Mouse (Mus musculus) embryo, embryonic 10.5 days (tissue): ENCODE measurements around the gene Cmtm2a.
"Not testable (repeated sequence)": the region's sequence is repeated elsewhere in the genome, so short reads cannot be mapped to it uniquely, and the experiment has no call there.

Experiments used
- DNase-seq: peaks from one replicate; pipeline ENCODE4 v3.0.0-alpha.2; 2015; ENCODE audit warnings: low spot score

Gene Cmtm2a

DNA sequence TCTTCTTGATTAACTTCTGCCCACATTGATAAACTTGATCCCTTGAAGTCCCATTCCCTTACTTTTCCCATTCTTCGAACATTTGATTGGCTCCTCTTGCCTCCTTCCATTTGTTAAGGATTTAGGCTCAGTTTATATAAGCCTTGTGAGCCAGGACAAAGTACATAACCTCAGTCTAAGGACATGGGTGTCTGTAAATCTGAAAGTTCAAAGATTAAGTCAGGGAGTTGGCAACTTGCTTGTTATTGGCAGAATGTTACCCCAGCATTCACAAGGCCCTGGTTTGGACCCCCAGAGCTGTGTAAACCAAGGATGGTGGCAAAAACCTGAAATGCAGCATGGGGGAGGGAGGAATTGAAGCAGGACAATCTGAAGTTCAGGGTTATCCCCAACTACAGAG is 1.4 kb upstream of the Cmtm2a start:
- DNase-seq, result no peak

DNA sequence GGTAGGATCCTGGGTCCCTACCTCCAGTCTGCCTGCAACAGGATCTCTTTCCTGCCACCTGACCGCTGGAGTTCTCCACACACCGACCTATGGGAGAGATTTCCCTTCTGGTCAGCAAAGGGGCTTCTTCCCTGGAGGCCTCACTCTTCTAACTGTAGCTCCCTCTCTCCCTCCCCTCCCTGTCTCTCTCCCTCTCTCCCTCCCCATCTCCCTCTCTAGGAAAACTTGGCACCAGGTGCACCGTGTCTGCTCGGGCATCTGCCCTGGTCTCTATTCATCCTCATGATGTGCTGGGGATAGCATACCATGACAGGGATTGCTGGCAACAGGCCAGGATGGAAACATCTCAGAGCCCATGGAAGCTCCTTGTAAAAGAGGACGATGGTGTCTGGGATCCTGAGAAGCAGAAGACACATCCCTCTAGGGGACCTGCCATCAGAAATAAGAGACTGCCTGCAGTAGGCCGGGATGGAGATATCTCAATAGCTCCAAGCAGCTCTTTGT is 24.0 kb downstream of the Cmtm2a start:
- DNase-seq, result no peak

DNA sequence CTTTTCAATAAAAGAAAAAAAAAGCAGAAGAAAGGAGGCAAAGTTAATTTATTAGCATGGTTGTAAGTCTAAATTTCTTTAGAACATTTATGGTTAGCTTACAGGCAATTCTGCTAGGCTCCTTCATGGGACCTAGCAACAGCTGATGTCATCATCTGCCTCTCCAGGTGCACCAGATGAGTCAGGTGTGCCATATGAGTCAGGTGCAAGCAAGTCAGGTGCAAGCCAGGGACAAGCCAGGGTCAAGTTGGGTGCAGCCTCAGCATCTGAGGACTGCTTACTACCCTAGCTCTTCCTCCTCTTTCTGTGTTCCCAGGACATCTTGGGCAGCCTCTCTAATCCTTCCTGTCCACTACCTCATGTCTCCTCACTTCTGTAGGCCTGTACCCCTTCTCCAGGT is 24.6 kb downstream of the Cmtm2a start:
- no peak for DNase-seq

- DNase-seq, result not testable (repeated sequence)
These were observed 28.6 kb downstream of the Cmtm2a start for GRCm38 (mm10) chr8:104264271-104264935.

DNA sequence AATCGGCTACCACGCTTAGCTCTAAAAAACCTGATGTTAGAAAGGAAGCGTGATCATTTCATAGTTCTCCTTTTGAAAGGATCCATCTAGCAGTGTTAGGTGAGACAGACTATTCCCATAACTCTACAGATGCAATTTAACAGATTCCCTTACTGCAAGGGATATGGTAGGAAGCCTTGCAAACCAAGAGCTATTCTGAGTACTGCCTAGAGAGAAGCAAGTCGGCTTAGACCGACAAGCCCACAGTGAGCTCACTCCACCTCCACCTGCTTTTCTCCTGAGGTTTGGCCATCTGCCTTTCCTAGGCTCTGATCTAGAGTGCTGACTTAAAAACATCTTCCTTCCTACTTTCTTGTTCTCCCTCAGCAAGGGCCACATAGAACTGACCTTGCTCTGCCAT is 31.2 kb downstream of the Cmtm2a start:
- DNase-seq, result not testable (repeated sequence)

DNA sequence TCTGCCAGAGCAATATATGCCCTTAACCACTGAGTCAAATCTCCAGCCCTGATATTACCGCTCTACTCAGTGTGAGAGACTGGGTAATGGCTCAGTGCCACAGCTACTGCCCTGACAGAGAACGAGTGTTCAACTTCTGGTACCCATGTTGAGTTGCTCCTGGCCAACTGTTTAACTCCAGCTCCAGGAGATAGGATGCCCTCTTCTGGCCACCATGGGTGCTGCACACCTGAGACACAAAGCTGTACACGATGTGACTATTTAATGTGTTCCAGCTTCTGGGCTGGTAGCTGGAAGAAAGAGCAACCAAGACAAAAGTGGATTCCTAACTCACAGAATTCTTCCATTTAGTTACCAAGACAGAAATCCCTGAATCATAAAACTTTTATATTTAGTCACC is 40.0 kb downstream of the Cmtm2a start:
- DNase-seq, result peak; percentile 23

DNA sequence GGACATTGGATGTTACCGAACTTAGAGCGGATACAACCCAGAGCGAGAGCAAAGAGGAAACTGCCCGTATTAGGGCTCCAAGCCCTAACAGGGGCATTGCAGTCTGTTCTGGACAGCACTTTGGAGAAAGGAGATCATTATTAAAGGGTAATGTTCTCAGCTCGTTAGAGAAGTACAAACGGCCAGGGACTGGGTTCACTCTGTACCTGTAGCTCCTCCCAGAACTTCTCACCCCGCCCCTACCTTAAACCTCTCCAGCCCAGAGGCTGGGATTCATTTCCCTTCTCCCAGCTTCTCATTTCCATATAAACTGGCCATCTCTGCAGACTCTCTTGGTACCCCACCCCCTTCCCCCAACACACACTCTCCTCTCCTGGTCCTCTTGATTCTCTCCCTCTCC is 41.5 kb downstream of the Cmtm2a start:
- DNase-seq, result peak; percentile 51

DNA sequence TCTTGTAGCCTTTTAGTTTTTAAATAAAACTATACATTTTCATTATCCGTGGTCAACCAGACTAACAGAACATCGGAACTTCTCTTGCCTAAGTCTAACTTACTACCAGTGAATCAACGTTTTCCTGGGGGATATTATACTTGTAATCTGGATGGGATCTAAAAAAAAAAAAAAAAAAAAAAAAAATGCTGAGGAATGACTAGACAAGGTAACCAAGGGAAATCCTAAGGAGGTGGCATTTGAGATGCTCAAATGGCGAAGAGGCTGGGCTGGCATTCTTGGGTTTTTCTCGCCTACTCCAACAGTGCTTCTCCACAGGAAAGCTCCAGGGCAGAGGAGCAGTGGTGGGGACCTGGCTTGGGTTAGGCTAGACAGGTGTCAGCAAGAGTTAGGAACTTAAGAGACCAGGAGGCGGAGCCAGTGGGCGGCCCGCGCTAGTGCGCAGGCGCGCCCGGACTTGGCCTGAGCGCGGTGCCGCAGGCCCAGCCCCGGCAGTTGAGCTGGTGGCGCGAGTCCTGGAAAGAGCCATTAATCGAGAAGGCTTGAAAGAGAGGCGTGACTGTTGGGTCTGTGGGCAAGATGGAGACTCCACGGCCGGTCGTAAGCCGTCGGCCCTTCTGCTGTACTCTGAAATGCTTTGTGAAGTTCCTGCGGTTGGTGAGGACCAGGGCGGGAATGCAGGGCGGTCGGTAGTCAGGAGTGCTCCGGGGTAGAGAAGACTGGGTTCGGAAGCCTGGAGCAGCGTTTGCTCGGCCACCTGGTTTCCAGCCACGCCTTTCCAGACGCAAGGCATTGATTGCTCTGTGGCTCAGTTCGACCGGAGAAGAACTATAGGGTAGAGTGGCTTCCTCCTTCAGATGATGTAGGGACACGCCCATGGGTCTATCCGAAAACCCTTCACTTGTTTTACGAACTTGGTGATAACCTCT is 42.3 kb downstream of the Cmtm2a start, which contains the start of gene Cklf:
Gene Cklf, plus strand, starts transcription at position 423 of the 929 bp plus-strand sequence.
- peak; percentile 95 for DNase-seq

GRCm38 (mm10) chr8:104249442-104249996 is 43.5 kb downstream of the Cmtm2a start:
- DNase-seq, result no peak

DNA sequence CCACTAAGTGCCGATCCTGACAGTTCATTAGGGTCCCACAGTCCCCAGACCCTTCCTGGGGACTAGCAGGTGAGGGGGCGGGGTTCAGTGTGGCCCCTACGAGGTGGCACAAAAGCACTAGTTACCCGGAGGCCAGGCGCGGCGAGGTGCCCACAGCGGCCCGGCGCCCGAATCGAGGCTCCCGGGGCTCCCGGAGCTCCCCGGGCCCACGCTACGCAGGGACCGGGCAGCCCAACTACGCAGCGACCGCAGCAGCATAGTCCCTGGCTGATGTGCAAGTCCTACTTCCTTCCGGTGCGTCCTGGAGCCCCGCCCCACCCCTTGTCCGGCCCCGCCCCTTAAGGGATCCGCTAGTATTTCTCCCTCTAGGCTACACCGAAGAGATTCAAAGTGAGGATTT is 44.7 kb downstream of the Cmtm2a start, which contains the start of gene Tk2:
Gene Tk2, minus strand, starts transcription at position 283 of the 400 bp plus-strand sequence.
- DNase-seq, result peak; percentile 86

GRCm38 (mm10) chr8:104247908-104248275 is 45.1 kb downstream of the Cmtm2a start:
- DNase-seq, result no peak

GRCm38 (mm10) chr8:104247054-104247907 is 45.7 kb downstream of the Cmtm2a start:
- no peak for DNase-seq

DNA sequence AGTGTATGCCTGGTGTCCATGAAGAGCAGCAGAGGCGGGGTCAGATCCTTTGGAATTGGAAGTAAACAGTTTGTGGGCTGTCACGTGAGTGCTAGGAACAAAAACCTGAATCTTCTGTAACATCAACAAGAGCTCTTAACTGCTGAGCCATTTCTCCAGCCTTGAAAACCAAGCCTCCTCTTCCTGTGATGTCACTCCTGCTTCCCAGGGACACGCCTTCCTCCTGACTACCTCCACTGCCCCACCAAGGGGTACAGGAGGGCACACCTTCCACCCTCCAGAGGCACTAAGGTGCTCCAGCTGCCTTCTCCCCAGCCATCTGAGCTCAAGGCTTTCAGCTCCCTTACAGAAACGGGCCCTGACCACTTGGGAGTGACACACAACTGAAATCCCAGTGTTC is 46.4 kb downstream of the Cmtm2a start:
- no peak for DNase-seq

GRCm38 (mm10) chr8:104242038-104242644 is 50.8 kb downstream of the Cmtm2a start:
- DNase-seq, result no peak

DNA sequence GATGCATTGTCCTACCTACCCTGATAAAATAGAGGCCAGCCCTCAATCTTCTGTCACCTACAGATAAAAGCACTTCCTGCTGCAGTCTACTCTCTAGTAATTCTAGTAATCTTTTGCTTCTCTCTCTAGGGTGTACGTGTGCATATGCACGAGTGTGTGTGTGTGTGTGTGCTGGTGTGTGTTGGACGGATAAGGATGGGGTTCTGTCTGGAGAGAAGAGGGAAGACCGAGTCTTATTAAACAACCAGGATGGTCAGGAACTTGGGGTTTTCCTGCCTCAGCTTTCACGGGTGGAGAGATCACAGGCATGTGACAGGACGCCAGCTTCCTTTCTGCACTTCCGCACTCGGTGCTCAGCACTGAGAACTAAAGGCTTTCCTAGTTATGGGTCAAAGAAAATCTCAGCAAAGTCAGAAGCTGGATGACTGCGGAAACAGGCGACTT is 53.5 kb downstream of the Cmtm2a start:
- DNase-seq, result no peak

DNA sequence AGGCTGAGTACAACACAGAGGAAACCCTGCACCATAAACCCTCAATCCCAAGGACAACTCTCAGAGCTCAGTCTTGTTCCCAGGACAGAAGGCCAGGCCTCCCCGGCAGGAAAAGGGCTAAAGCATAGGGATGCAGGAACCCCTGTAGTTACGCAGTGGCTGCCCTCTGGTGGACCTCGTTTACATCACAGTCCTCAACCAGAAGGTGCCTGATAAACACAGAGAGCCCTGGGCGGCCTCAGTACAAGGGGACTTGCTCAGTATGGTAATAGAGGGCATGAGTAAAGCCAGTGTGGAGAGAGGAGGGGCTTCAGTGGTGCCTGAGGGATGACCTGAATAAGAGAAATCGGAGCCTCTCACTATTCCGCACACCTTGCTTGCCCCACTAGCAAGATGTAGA is 58.4 kb downstream of the Cmtm2a start:
- peak; percentile 51 for DNase-seq

DNA sequence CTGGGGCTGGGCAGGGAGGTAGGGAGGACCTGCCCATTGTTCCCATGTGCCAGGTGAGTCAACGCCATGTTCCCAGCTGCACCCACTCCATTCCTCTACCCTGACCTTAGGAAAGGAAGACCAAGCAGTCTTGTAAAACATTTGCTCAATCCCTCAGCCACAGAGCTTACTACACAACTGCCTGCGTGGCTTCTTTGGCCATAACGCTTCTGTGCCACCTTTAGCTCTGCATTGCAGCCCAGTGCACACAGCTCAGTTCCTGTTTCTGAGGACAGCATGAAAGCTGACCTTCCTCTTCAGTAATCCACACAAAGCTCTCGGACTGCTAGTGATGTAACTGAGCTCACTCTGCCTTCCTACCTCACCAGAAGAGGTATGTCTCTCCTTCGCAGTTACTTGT is 60.1 kb downstream of the Cmtm2a start:
- DNase-seq, result no peak

DNA sequence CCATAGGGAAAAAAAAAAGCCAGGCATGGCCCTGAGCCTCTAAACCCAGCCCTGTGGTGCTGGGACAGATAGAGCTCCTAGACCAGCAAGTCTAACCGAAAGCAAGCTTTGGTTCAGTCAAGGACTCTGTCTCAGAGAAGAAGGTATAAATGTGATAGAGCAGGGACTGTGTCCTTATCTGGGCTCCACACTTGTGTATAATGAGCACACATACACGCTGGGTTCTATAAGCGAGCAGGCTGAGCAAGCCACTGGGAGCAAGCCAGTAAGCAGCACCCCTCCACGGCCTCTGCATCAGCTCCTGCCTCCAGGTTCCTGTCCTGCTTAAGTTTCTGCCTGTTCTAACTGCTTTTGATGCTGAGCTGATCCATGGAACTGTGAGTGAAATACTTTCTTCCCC is 60.9 kb downstream of the Cmtm2a start:
- DNase-seq, result no peak
